Mouse (Mus musculus) hindbrain, embryonic 10.5 days (tissue): Measurements from ENCODE around the gene Btg2. TPM values are rescaled to one million over a fixed set of nuclear protein-coding genes. Genes with fewer than 3 reads are reported as not detected.

Source experiments
- DNase-seq: peaks from one replicate; pipeline ENCODE4 v3.0.0-alpha.2; 2017; ENCODE audit warnings: low spot score
- H3K27ac ChIP-seq: fragments of 300-500 bp; sonication (generic); 2 replicates; pipeline ENCODE4 v1.5.1; 2016; ENCODE audit warnings: mild to moderate bottlenecking, moderate library complexity
- H3K27me3 ChIP-seq: fragments of 300-500 bp; sonication (generic); 2 replicates; pipeline ENCODE4 v1.6.1; 2016; ENCODE audit warnings: mild to moderate bottlenecking; ENCODE audit not compliant: poor library complexity, insufficient read depth, severe bottlenecking
- H3K36me3 ChIP-seq: fragments of 300-500 bp; sonication (generic); 2 replicates; pipeline ENCODE4 v1.6.1; 2016; ENCODE audit warnings: mild to moderate bottlenecking, moderate library complexity
- H3K4me1 ChIP-seq: fragments of 300-500 bp; sonication (generic); replicated peaks from 2 replicates; pipeline ENCODE4 v1.6.1; 2016; ENCODE audit warnings: mild to moderate bottlenecking
- H3K4me3 ChIP-seq: fragments of 300-500 bp; sonication (generic); 2 replicates; pipeline ENCODE4 v1.5.1; 2016; ENCODE audit warnings: mild to moderate bottlenecking, moderate library complexity
- H3K9me3 ChIP-seq: fragments of 300-500 bp; sonication (generic); 2 replicates; pipeline ENCODE4 v1.6.1; 2016; ENCODE audit warnings: mild to moderate bottlenecking, moderate library complexity
- WGBS: fragments of 180-500 bp; shearing (Covaris S2); methylation state at CpG from one replicate; pipeline ENCODE4 v1.1.7; 2016; 5-methylcytosine and 5-hydroxymethylcytosine counted together
- polyA plus RNA-seq: library from polyadenylated mRNA; unstranded; fragments of >200 nt; fragmentation: Nextera tagmentation; extraction: Ambion mirVana; gene quantifications from 2 replicates; pipeline ENCODE4 v1.2.1, GENCODE M21; 2016

Gene Btg2
- 100.0 and 117 TPM in 2 replicates for polyA plus RNA-seq

DNA sequence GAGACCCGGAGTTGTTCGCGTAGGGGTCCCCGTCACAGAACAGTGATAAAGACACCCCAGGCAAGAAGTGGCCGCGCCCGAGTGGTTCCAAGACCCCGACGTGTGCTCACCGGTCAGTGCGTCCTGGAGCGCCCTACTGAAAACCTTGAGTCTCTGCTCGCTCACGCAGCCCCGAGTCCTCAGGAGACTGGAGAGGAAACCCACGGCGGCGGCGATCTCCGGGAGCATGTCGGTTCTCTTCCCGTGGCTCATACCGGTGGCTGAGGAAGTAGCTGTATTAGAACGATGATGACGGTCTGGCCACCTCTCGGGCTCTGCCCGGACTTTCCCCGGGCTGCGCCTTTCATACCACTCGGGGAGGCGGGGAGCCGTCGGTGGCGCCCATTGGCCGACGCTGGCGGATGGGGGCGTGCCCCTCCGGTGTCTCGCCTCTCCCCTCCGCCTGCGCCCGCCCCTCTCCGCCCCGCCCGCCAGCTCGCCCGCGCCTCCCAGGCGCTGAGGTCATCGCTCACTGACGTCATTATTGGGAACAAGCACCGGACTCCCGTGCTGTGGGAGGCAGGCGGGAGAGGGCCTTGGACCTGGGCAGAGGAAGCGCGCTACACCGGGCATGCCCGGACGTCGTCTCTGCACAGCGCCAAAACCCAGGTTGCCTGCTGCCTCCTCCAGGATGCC is at the start of gene Btg2:
Btg2 (minus strand) TSS at position 319 of the 675 bp plus-strand sequence.
- Histone ChIP-seq H3K36me3 (peaks cover 36% of the 10 kb centered on the region), H3K4me1 (peaks cover 71% of the 10 kb centered on the region), H3K4me3 (peak within 1 kb of the TSS; percentile 65), H3K27me3 (no peaks in the 10 kb centered on the region), H3K27ac (peak within 1 kb of the TSS; percentile 88), H3K9me3 (no peaks in the 10 kb centered on the region)
- WGBS: under 1% methylated on average over 62 of the region's 62 CpGs
- peak; percentile 97 for DNase-seq

GRCm38 (mm10) chr1:134122195-134122594 is 43.3 kb upstream of the Btg2 start:
- Histone ChIP-seq H3K4me1 (no peaks in the 10 kb centered on the region), H3K27ac (no peak overlapping the region), H3K36me3 (no peaks in the 10 kb centered on the region), H3K27me3 (no peaks in the 10 kb centered on the region), H3K9me3 (peaks cover 7% of the 10 kb centered on the region), H3K4me3 (no peak overlapping the region)
- WGBS: 60% methylated on average over 9 of the region's 9 CpGs
- peak; percentile 51 for DNase-seq

- Histone ChIP-seq H3K4me1 (peaks cover 12% of the 10 kb centered on the region), H3K27me3 (no peaks in the 10 kb centered on the region), H3K4me3 (no peak overlapping the region), H3K9me3 (peaks cover 7% of the 10 kb centered on the region), H3K27ac (no peak overlapping the region), H3K36me3 (no peaks in the 10 kb centered on the region)
- peak; percentile 87 for DNase-seq
- 11% methylated on average over 5 of the region's 5 CpGs for WGBS
Measured at GRCm38 (mm10) chr1:134120179-134120578, 41.3 kb upstream of the Btg2 start.

GRCm38 (mm10) chr1:134117110-134117509 is 38.2 kb upstream of the Btg2 start:
- no peak for DNase-seq
- WGBS: 88% methylated on average over 5 of the region's 5 CpGs

DNA sequence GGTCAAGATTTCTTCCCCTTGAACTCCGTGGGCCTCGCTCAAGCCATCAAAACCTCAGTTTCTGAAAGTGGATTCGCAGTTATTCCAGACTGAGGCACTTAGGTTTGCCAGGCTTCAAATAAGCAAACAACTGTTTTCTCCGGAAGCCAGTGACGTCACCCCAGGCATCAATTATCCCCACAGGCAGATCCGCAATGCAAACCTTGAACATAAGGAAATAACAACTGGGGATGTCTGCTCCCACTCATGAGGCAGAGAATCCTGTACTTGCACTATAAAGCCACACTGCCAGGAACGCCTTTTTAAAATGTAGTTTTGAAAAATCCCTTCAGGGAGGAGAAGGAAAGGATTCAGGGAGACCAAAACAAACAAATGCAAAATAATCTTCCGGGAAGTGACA is 36.5 kb upstream of the Btg2 start:
- peaks cover 7% of the 10 kb centered on the region for H3K9me3 ChIP-seq
- H3K36me3 ChIP-seq: no peaks in the 10 kb centered on the region
- no peak overlapping the region for H3K4me3 ChIP-seq
- H3K27me3 ChIP-seq: no peaks in the 10 kb centered on the region
- no peak for DNase-seq
- H3K4me1 ChIP-seq: peaks cover 17% of the 10 kb centered on the region
- WGBS: 69% methylated on average over 8 of the region's 8 CpGs
- peak overlapping the region; percentile 19 for H3K27ac ChIP-seq

More at GRCm38 (mm10) chr1:134117110-134117509, 38.2 kb upstream of the Btg2 start:
- Histone ChIP-seq H3K36me3 (no peaks in the 10 kb centered on the region), H3K9me3 (peaks cover 7% of the 10 kb centered on the region), H3K27me3 (no peaks in the 10 kb centered on the region), H3K4me3 (no peak overlapping the region), H3K27ac (no peak overlapping the region), H3K4me1 (peaks cover 17% of the 10 kb centered on the region)

DNA sequence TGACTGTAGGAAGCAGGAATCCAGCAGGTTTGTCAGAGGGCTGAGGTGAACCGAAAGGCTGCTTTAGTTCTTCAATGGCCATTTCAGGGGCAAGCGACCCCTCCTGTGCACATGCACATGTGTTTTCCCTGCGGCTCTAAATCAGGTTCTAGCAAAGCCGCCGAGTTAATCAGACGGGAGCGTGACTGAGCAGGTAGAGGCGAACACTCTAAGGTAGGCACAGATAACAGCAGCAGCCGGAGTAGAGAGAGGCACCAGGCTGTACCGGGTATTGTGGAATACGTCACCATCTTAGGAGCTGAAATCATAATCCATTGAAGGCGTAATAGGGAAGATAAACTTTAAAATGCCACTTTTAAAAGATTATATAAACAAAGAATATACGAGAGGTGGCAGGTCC is 35.8 kb upstream of the Btg2 start:
- H3K4me3 ChIP-seq: no peak overlapping the region
- peaks cover 17% of the 10 kb centered on the region for H3K4me1 ChIP-seq
- H3K27me3 ChIP-seq: no peaks in the 10 kb centered on the region
- H3K9me3 ChIP-seq: peaks cover 6% of the 10 kb centered on the region
- H3K27ac ChIP-seq: no peak overlapping the region
- H3K36me3 ChIP-seq: no peaks in the 10 kb centered on the region
- WGBS: 88% methylated on average over 13 of the region's 13 CpGs
- no peak for DNase-seq

GRCm38 (mm10) chr1:134114018-134114417 is 35.1 kb upstream of the Btg2 start:
- Histone ChIP-seq H3K4me3 (no peak overlapping the region), H3K36me3 (no peaks in the 10 kb centered on the region), H3K4me1 (peaks cover 17% of the 10 kb centered on the region), H3K9me3 (no peaks in the 10 kb centered on the region), H3K27ac (no peak overlapping the region; the same call in 1 of the 2 replicates), H3K27me3 (no peaks in the 10 kb centered on the region)
- no peak for DNase-seq
- WGBS: 84% methylated on average over 7 of the region's 7 CpGs

DNA sequence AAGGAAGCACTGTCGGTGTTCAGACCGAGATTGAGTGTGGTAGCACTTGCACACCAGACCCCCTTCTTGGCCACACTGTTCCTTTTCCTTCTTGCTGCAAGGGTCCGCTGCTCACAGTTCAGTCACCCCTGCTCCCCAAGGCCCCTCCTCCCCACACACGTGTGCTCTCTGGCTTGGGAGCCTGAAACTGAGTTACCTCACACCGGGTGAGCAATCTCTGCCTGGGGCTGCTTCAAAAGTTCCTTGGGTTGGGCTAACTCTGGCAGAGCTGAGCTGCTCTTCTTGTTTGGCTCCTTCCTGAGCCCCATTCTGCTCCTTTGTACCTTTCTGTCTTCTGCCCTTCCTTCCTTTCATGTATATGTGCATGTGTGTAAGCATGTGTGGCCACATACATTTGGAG is 34.6 kb upstream of the Btg2 start:
- DNase-seq: no peak
- peaks cover 17% of the 10 kb centered on the region for H3K4me1 ChIP-seq
- 76% methylated on average over 5 of the region's 5 CpGs for WGBS

GRCm38 (mm10) chr1:134110979-134111378 is 32.1 kb upstream of the Btg2 start, which contains the start of gene Chit1:
Gene Chit1 (plus strand): TSS chr1:134111242.
- Histone ChIP-seq H3K4me3 (no peak within 1 kb of the TSS), H3K27ac (no peak within 1 kb of the TSS), H3K4me1 (peaks cover 17% of the 10 kb centered on the region), H3K36me3 (no peaks in the 10 kb centered on the region), H3K9me3 (no peaks in the 10 kb centered on the region), H3K27me3 (0 out of 2 replicates have a peak, but pooled peaks cover 4% of the 10 kb centered on the region)
- WGBS: 83% methylated on average over 4 of the region's 4 CpGs
- DNase-seq: no peak

More for the DNA sequence above, 34.6 kb upstream of the Btg2 start:
- Histone ChIP-seq H3K9me3 (no peaks in the 10 kb centered on the region), H3K4me3 (no peak overlapping the region), H3K27ac (0 out of 2 replicates have a peak overlapping the region, but pooled peaks have one; percentile 3), H3K36me3 (no peaks in the 10 kb centered on the region), H3K27me3 (no peaks in the 10 kb centered on the region)

GRCm38 (mm10) chr1:134110449-134110848 is 31.5 kb upstream of the Btg2 start:
- H3K27me3 ChIP-seq: 0 out of 2 replicates have a peak, but pooled peaks cover 4% of the 10 kb centered on the region
- no peaks in the 10 kb centered on the region for H3K36me3 ChIP-seq
- 88% methylated on average over 5 of the region's 5 CpGs for WGBS
- H3K4me1 ChIP-seq: peaks cover 12% of the 10 kb centered on the region
- no peak overlapping the region for H3K4me3 ChIP-seq
- H3K9me3 ChIP-seq: no peaks in the 10 kb centered on the region
- no peak overlapping the region for H3K27ac ChIP-seq
- DNase-seq: no peak

- Histone ChIP-seq H3K27me3 (0 out of 2 replicates have a peak, but pooled peaks cover 4% of the 10 kb centered on the region), H3K4me1 (peaks cover 7% of the 10 kb centered on the region), H3K36me3 (no peaks in the 10 kb centered on the region), H3K4me3 (no peak overlapping the region), H3K9me3 (no peaks in the 10 kb centered on the region), H3K27ac (no peak overlapping the region)
- no peak for DNase-seq
- WGBS: 87% methylated on average over 3 of the region's 3 CpGs
Measured at GRCm38 (mm10) chr1:134110015-134110414, 31.1 kb upstream of the Btg2 start.

DNA sequence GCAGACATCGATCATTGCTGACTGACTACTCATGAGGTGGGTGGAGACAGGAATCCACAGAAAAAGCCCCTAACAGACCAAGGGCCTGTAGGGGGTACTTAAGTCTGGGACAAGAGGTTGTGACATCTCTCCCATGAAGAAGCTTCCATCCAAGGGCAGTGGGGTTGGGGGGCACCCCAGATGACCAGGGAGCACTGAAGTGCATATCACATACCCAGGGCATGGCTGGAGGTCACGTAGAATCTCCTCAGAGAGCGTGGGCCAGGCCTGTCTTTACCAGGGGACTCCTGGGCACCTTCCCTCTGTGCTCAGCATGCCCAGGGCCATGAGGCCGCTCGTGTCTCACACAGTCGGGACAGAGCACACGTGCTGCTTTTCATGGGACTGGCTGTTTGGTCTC is 28.9 kb upstream of the Btg2 start:
- DNase-seq: no peak
- 0 out of 2 replicates have a peak, but pooled peaks cover 4% of the 10 kb centered on the region for H3K27me3 ChIP-seq
- no peak overlapping the region for H3K4me3 ChIP-seq
- no peak overlapping the region for H3K27ac ChIP-seq
- H3K4me1 ChIP-seq: peaks cover 11% of the 10 kb centered on the region
- no peaks in the 10 kb centered on the region for H3K9me3 ChIP-seq
- no peaks in the 10 kb centered on the region for H3K36me3 ChIP-seq
- 91% methylated on average over 7 of the region's 7 CpGs for WGBS

DNA sequence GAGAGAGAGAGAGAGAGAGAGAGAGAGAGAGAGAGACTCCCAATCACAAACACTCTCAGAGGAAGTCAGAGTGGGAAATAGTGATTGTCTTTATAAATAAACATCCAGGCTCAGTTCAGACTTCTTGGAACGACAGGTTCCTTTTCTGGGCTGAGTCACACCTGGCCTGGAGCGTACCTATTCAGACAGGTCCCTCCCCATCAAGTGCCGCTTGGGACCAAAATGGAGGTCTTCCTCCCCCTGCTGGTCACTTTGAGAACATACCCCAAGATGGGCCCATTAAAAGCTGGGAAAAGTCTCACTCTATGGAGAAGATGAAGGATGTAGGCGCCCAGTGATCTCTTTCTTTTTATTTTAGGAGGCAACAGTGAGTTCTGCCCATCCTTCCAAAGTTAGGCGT is 27.8 kb upstream of the Btg2 start:
- Histone ChIP-seq H3K4me3 (no peak overlapping the region), H3K9me3 (no peaks in the 10 kb centered on the region), H3K4me1 (peaks cover 11% of the 10 kb centered on the region), H3K27me3 (0 out of 2 replicates have a peak, but pooled peaks cover 4% of the 10 kb centered on the region), H3K27ac (0 out of 2 replicates have a peak overlapping the region, but pooled peaks have one; percentile 50), H3K36me3 (no peaks in the 10 kb centered on the region)
- 12% methylated on average over 5 of the region's 5 CpGs for WGBS
- peak; percentile 56 for DNase-seq
